Mouse (Mus musculus) small intestine, adult 10 weeks (tissue): ENCODE results near the gene Tmem56. TPM values are rescaled to one million over a fixed set of nuclear protein-coding genes. Genes with fewer than 3 reads are reported as not detected.

ENCODE experiments used
- polyA plus RNA-seq: library from polyadenylated mRNA; stranded (reverse); fragments of 350-450 nt; fragmentation: Illumina TruSeq; extraction: RNeasy Lipid Tissue Mini Kit (QIAGEN cat#74804); gene quantifications from one replicate; pipeline ENCODE4 v1.2.3, GENCODE M21; 2014; ENCODE audit warnings: low replicate concordance

The Tmem56 gene
- 27.1 TPM for polyA plus RNA-seq

GRCm38 (mm10) chr3:121282998-121283397 is at the start of gene Tmem56:
Gene Tmem56, minus strand, starts transcription at chr3:121283098.

GRCm38 (mm10) chr3:121291560-121292258 is 8.8 kb upstream of the Tmem56 start, which contains the start of gene Alg14:
Gene Alg14, plus strand, starts transcription at chr3:121291773.

GRCm38 (mm10) chr3:121171243-121171871 is 111.5 kb downstream of the Tmem56 start, which contains the start of gene Rwdd3:
Gene Rwdd3, minus strand, starts transcription at chr3:121171695.

Other genes starting within 250 kb of the Tmem56 start
- gene Rwdd3, start 111.4 kb downstream of the Tmem56 start, polyA plus RNA-seq: 7.1 TPM
- 21.5 TPM for gene Alg14, start 8.7 kb upstream of the Tmem56 start, polyA plus RNA-seq
- 85.6 TPM for gene Cnn3, start 143.4 kb upstream of the Tmem56 start, polyA plus RNA-seq
- gene Slc44a3, start 249.3 kb upstream of the Tmem56 start, polyA plus RNA-seq: 95.5 TPM